Mouse (Mus musculus) spleen, adult 12 weeks (tissue): ENCODE results near the gene Mrps6.

Source experiments
- DNase-seq: peaks from one replicate; pipeline ENCODE4 v3.0.0; 2022; ENCODE audit warnings: low spot score

Mrps6 gene

DNA sequence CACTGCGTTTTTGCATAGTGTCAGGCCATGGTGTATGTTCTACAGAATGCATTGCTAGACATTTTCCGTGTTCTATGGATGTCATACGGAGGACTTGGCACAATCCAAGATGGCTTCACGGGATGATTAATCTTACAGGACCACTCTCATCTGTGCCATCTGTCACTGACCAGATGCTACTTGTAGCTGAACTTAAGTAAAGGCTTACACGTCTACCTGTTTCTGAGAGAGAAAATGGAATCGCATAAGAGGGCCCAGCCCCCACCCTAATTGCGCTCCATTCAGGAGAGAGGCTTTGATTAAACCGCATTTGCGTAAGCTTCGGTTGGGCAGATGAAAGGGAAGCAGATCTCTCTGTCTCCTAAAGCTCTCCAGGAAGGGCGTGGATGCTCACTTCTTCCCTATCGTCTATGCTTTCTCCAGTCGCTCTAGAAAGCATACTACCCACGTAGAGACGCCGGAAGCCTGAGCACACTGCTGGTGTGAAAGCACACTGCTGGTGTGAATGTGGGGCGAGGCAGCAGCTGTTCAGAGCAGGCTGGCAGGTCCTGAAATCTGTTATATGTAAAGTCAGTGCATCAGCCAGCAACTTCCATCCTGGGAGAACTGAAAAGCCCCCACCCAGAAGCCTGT lies 62.9 kb downstream of the Mrps6 start:
- no peak for DNase-seq

DNA sequence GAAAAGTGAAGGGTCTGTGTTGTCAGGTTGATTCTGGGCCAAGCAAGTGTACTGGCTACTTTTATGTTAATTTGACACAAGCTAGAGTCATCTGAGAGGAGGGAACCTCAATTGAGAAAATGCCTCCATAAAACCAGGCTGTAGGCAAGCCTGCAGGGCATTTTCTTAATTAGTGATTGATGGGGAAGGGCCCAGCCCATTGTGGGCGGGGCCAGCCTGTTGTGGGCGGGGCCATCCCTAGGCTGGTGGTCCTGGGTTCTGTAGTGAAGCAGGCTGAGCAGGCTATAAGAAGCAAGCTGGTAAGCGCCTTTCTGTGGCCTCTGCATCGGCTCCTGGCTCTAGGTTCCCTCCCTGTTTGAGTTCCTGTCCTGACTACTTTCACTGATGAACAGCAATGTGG lies 69.2 kb downstream of the Mrps6 start:
- DNase-seq: no peak

DNA sequence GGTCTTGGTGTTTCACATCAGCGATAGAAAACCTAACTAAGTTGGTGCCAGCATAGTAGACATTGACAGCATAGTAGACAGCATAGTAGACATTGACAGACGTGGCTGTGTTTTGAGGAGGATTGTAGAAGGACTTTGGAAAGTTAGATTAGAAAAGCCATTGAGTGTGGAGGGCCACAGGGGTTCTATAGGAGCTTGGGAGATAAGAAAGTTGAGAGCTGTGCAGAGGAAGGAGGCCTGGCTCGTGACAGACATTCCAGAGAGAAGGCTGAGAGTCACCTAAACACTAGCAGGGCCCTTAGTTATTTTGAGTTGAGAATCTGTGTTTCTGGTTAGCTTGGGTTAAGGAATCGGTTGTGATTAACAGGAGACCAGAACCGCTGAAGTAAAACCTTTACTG lies 69.6 kb downstream of the Mrps6 start:
- no peak for DNase-seq

DNA sequence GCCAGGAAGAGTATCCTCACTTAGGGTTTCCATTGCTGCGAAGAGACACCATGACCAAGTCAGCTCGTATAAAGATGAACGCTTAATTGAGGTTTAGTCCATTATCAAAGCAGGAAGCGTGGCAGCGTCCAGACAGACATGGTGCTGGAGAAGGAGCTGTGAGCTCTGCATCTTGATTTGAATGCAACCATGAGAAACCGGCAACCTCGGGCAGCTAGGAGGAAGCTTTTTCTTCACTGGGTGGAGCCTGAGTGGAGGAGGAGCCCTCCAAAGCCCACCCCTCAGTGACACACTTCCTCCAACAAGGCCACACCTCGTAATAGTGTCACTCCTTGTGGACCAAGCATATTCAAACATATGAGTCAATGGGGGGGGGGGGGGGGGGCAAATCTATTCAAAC lies 71.8 kb downstream of the Mrps6 start:
- no peak for DNase-seq

DNA sequence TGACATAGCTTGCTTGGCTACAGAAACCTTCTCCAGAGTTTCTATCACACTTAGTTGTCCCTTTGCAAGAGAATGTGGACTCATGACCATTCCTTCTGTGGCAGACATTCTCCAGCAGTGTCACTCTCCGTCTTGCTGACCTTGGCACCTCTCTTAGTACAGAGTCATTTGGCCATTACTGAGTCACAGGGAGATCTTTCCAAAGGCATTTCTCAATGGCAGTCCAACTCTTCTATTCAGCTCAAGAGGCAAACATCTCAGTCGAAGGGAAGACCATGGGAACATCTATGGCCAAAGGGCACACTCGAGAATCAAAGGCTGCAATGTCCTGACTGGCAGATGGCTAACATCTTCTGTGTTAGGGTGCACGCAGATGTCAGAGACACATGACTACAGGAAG lies 74.4 kb downstream of the Mrps6 start:
- DNase-seq: no peak

DNA sequence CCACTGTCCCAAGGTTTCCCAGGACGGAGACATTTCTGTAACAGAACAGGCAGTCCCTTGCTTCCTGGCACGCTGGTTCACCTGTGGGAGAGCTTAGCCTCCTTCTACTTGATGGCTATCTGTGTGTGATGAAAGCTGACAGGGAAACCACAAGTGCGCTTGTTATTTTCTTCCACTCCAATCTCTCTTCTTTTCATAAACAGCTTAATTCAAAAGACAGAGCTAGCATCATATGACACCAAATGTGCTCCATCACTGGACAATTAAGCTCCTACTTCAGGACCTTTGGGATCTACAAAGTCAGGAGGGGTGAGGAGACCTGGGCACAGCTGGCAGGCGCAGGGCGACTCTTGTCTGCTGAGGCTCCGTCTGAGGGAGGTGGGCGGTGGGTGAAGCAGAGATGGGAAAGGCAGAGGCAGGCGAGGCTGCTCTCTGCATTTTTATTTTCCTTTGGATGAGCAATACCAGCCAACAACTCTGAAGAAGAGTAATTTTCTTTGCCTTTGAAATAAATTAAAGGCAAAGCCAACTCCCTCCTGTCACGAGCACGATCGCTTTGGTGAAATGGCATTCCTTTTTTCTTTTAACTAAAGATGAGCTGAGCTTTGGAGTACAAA lies 76.2 kb downstream of the Mrps6 start:
- no peak for DNase-seq

DNA sequence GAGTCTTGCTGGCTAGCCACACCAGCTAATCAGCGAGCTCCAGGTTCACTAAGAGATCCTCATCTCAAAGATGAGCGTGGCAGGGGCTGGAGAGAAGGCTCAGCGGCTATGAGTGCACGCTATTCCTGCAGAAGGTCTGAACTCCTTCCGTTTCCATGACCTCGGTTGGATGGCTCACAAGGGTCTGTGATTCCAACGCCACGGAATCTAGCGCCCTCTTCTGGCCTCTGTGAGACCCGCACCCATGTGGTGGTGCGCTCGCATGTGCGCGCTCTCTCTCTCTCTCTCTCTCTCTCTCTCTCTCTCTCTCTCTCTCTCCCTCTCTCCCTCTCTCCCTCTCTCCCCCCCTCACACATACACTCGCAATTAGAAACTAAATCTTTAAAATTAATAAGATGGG lies 78.2 kb downstream of the Mrps6 start:
- DNase-seq: no peak

DNA sequence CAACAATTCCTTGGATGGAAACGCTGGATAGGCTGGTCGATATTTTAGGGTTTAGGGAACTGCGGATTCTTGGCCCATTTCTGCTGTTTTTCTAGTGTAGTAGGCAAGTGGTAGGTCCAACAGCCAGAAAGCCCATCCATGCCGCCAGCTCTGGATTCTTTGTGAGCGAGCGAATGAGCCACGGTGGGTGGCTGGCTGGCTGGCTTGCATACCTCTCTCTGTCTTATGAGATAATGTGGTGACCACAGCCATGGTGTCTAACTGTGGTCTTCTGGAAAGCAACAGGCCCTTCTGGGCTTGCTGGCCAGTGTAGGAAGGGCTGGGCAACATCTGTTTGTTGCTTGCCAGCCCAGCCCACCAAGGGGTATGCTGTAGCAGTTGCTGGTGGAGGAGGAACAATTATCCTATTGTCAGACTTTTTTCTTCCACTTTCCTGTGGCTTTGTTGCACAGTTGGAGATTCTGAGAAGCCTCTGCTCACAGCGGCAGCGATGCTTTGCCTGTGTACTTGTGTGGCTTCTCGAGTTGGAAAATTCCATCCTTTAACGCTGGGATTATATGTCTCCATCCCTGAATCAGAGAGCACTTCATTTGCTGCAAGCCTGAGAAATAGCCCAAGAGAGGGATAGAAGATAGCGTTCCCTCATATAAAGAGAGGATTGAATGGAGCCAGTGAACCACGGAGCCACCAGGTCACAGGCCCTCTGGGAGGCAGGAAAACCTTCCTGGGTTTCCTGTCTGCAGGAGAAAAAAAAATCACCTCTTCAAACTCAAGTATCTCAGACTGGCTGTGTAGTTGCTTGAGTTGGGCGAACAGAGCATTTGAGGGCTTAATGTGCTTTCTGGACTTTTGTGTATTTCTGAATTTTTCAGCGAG lies 81.6 kb downstream of the Mrps6 start:
- DNase-seq: no peak

DNA sequence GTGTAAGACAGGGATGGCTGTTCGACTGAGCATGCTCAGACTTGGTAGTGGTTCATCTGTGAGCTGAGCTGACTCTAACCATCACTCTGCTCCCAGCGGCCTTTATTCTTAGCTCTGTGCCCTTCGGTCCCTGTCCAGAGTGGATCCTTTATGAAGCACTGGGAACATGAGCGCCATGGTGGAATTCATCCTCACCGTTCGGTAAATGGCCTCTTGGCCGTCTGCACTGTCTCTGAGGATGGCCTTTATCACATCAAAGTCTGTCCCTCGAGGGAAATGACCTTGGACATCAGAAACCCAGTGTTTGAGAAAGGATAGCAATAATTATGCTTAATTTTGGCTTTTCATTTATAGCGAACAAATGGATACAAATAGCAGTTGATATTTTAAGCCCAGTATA lies 82.3 kb downstream of the Mrps6 start:
- no peak for DNase-seq

DNA sequence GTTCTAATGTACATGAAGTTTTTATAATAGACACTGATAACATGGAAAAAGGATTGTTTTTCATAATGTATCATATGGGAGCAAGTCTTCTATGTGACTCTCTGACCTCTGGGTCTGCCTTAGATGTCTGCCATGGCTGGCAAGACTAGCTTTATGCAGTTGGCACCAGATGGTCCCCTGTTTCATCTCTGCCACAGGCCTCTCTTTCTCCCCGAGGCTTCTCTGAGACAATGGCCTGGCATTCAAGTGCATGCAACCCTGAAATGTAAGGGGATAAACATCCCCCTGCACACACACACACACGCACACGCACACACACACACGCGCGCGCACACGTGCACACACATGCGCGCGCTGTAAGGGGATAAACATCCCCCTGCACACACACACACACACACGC lies 83.0 kb downstream of the Mrps6 start:
- DNase-seq: no peak

DNA sequence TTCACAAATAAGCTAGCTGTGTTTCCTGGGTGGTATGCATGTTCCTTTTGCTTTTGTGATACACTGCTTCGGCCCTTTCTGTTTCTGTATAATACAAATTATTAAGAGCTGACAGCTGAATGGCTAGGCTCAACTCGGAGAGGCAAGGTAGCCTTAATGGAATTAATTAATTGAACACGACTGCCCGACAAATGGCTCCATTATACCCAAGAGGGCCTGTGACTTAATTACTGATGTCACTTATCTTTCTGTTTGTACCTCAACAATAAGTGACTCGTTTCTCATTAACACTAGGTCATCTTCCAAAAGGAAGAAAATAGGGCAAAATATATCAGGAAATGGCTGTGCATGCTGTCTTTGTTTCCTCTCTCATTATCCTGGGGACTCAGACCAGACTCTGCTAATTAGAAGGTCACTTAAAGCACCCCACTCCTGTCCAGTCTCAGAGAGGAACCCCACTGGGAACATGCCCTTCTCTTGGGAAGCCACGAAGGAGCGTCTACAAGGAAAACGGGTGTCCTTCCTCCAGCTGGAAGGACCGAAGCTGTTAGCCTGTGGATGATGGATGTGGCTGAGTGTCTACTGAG lies 84.4 kb downstream of the Mrps6 start:
- DNase-seq: no peak

DNA sequence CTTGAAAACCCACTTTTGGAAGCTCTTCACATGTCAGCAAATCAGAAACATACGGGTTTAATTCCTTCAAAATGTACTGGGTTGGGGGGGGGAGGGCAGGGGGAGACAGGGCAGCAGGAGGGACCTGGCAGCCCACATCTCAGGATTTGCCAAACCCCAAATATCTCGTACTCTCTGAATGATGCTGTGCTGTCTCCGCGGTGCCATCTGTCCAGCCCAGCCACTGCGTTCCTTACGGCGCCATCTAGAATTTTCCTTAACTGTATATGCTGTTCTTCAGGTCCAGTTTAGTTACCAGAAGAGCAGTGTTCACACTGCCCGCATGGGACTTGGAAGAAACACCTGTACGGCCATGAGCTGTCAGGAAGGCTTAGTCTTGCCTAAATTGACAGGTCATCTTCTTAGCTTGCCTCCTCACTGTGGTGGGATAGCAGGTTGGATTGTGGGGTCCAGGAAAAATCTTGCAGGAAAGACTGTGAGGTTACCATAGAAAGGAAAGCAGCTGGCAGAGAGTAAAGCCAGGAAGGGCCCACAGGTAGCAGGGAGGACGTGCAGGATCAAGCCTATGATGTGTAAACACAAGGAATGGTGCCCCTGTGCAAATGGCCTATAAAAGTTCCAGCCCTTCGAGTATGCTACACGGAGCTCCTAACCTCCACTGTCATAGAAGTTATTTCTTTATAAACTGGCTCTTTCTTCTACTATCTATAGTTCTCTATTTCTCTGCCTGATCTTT lies 89.7 kb downstream of the Mrps6 start:
- DNase-seq: no peak

DNA sequence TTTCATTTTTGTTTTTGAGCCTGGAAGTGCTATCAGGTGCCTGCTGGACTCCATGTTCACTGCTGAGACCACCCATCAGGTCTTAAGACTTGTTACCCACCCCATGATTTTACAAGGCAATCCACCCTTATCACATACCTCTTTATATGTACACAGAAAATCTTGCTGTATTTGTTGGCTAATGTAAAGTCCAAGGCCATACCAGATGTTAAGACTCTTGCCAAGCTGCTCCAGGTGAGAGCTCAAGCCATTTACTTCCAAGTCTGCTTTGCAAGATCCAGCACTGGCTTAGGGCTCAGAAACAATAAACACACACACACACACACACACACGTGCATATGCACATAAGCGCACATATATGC lies 90.3 kb downstream of the Mrps6 start:
- no peak for DNase-seq

DNA sequence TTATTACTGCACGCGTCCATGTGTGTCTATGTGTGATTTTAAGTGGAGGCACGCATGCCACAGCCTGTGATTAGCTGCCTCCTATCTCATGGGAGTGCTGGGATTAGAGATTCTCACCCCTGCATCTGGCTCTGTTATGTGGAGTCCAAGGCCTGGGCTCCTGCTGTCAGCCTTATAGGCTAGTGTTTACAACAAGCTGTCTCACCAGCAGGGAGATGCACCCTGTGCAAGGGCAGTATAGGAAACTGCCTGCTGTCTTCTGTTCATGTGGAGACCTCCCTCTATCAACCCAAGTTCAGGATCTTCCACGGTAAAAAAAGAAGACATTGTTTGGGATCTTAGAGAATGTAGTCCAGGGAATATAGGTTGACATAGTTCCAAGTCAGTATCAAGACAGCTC lies 92.9 kb downstream of the Mrps6 start:
- DNase-seq: no peak

DNA sequence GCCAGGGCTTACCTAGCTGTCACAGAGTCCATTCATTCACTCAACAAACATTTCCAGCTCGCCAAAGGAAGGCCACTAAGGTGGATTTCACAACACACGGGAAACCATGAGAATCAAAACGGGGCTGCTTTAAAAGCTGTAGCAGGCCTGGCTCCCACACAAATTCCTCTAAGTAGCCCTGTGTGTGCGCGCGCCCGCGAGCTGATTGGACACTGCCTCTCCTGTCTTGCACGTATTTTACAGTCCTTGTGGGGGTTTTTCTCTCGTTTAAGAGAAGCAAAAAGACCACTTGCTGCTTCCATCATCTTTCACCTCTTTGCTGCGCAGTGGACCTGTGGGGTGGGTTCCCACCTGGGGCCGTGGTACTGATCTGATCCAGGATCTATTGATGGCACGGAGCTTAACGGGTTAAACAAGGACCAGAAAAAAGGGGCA lies 100.0 kb downstream of the Mrps6 start:
- DNase-seq: no peak

DNA sequence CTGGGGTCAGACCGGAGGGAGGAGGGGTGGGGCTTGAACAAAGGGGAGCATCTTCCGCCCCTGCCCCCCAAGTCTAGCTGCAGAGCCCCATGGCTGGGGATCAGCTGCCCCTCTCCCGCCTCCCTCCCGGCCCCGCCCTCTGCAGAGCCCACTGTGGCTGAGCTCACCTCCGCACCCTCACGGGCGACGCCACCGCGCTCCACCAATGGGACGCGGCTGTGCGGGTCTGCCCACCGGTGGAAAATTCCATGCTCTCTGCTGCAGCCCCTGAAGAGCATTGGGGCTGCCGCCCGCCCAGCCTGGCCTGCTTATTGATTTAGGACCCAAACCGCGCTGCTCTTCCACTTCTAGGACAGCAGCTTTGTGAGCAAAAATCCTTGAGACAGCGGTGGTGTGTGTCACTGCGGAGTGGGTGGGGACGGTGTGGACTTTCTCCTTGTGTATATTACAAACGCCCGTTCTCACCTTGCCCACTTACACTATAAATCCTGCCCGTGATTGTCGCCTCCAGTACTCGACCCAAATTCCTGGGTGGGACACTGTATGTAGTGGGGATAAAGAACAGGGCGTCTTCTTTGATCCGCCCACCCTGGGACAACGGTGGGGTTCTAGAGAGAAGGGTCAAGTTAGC lies 100.5 kb downstream of the Mrps6 start:
- DNase-seq: no peak

DNA sequence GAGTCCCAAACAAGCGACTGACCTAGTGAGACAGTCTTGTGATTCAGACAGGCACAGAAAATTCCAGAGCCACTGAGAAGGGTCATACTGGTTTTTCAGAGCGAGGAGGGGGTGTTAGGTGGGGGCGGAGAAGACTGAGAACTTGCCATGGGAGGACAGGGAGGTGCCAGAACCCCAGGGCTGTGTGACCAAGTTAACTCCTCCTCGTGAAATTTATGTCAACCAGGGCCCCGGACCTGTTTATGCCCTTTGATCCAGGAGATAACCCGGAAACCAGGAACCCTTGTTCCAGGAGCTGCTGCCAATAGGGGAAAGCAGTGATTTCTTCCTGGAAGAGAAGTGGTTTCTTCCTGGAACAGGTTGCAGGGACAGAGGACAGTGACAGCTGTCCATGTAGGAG lies 101.0 kb downstream of the Mrps6 start:
- DNase-seq: no peak
